Mouse (Mus musculus) frontal cortex, postnatal 36 days (tissue): Measurements from ENCODE around the gene Mmp23.
"Not testable (repeated sequence)": the region's sequence is repeated elsewhere in the genome, so short reads cannot be mapped to it uniquely, and the experiment has no call there.

Experiments
- DNase-seq, 2 experiments: peaks; one replicate each; pipeline ENCODE4 v3.0.0; 2022; ENCODE audit warnings: low spot score in 2 of 2

Gene Mmp23

DNA sequence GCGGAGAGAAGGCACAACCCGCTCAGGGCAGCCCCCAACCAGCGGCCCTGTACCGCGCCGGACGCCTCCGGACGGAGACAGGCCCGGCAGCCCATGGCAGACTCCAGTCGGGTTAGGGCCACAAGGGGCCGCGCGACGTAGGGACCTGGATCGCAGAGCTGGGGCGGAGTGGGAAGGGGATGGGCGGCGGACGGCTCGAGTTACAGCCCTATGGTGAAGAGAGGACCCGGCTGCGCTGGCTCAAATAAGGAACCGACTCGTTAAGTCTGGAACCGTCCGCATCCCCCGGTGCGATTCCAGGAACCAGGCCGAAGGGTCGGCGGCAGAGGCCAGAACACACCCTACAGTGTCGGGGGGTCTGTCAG lies at the start of gene Mmp23:
Gene Mmp23 (minus strand): TSS at position 299 of the 365 bp plus-strand sequence.
- no peak for DNase-seq

DNA sequence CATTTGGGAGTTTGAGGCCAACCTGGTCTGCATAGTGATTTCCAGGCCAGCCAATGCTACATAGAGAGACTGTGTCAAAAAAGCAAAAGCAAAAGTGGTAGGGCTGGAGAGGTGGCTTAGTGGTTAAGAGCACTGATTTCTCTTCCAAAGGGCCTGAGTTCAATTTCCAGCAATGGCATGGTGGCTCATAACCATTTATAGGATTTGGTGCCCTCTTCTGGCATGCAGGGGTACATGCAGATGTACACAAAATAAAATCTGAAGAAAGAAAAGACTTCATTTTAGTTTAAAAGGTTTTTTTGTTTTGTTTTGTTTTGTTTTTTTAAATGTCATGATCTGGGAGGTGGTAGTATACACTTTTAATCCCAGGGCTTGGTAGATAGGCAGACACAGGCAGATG lies 47.2 kb upstream of the Mmp23 start:
- DNase-seq = no peak

DNA sequence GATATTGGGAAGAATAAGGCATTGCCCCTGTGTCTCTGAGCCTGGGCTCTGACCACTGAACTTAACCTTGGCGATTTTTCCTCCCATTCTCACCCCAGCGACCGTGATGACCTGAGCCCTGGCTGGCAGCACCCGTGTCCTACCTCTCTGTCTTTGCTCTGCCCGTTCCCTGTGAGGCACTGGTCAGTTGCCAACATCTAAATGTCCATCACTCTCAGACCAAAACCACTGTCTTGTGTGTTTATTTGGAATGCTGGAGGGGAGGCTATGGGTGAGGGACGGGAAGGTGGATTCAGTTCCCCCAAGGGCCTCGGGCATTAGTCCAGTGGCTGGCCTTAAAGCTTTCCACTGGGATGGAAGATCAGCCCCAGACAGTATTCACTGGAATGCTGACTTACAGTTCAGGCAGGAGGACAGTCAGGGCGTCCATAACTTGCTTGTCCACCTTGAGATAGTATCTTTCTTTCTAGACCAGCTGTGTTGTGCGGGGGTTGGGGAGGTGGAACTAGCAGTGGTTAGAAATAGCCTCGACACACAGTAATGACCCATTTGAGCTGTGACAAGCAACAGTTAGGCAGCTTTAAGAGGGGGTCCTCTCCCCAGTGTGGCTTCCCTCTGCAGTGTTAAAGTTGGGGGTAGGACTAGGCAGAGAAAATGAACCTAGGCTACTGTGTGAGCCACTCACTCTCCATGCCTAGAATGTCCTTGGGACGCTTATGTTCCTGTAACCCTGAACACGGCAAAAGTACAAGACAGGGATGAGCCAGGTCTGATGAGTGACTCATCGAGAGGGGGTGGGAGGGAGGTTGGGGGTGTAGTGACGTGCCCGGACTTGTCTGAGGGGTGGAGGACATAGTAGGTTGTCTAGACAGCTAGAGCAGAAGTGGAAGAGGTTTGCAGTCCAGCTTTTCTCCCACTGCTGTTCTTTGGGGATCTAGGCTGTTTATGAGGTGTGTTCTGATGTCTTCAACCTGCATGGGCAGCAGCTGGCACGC lies 43.4 kb upstream of the Mmp23 start:
- DNase-seq = no peak

DNA sequence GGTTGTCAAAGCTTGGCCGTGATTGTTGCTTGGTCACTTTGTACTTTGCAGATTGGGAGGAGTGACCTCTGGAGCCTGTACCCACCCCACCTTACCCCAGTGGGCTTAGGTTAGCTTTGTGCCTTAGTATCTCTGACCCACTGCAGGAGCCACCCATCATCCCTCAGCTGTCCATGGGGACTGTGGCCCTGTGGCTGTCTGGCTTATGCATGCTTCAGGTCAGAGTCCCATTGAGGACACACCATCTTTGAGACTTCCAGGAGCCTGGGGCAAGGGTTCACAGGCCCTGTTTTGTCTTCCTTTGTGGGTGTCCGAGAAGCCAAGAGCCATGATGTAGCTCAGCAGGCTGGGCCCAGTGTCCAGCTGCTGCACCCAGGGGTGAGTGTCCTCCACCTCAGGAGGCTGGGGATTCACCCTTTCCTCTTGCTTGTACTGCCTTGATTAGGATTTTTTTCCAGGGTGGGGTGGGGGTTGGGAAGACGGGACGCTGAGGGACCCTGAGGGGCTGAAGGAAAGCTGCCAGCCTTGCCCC lies 42.4 kb upstream of the Mmp23 start:
- peak in 1 of 2 experiments; percentile 7 for DNase-seq

DNA sequence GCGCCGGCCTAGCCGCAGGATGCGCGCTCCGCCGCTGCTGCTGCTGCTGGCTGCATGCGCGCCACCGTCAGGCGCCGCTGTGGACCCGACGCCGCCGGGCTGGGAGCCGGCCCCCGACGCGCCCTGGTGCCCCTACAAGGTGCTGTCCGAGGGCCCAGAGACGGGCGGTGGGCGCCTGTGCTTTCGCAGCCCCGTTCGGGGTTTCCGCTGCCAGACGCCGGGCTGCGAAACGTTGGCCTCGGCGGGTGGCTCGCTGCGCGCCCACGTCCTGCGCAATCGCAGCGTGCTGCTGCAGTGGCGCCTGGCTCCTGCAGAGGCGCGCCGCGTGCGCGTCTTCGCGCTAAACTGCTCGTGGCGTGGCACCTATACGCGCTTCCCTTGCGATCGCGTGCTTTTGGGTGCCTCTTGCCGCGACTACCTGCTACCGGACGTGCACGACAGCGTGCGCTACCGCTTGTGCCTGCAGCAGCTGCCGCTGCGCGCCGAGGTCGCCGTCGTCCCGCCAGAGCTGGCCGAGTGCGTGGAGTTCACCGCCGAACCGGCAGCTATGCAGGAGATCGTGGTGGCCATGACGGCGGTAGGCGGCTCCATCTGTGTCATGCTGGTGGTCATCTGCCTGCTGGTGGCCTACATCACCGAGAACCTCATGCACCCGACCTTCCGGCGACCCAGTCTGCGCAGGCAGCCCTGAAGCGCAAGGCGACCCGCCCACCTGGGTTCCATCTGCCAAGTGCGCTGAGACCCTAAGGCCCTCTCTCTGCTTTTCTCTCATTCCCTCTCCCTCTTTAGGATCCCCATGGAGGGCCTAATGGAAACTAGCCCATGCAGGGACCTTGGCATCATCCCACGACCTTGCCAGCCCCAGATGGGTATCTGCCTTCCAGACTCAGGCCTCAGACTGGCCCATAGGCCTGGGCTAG lies 41.6 kb upstream of the Mmp23 start:
- peak; percentile 79 to 87 for DNase-seq

DNA sequence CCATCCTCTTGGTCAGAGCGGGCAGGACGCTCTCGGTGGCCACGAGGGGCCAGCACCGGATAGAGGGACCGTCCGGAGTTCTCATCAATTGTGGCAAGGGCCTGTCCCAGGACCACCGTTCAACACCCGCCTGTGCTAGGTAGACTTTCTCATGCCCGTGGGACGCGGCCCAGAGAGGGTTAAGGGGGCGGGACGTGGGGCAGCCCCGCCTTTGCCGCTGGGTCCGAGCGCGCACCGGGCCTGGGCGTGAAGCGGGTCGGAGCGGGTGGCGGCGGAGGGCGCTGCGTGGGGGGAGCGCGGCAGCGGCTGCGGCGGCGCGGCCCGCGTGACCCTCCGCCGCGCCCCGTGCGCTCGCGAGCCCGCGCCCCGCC lies 40.9 kb upstream of the Mmp23 start, which contains the start of gene Fndc10:
Gene Fndc10 (plus strand): TSS at position 232 of the 371 bp plus-strand sequence.
- peak; percentile 74 to 77 for DNase-seq

DNA sequence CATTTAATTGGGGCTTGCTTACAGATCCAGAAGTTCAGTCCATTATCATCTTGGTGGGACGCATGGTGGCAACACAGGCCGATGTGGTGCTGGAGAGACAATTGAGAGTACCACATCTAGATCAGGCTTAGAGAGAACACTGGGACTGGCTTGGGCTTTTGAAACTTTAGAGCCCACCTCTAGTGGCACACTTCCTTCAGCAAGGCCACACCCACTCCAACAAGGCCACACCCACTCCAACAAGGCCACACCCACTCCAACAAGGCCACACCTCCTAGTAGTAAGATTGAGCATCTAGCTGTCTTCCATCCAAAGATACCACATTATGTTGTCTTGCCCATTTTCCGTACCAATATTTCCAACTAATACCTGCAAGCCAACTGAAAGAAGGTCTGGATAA lies 39.2 kb upstream of the Mmp23 start:
- DNase-seq = no peak

DNA sequence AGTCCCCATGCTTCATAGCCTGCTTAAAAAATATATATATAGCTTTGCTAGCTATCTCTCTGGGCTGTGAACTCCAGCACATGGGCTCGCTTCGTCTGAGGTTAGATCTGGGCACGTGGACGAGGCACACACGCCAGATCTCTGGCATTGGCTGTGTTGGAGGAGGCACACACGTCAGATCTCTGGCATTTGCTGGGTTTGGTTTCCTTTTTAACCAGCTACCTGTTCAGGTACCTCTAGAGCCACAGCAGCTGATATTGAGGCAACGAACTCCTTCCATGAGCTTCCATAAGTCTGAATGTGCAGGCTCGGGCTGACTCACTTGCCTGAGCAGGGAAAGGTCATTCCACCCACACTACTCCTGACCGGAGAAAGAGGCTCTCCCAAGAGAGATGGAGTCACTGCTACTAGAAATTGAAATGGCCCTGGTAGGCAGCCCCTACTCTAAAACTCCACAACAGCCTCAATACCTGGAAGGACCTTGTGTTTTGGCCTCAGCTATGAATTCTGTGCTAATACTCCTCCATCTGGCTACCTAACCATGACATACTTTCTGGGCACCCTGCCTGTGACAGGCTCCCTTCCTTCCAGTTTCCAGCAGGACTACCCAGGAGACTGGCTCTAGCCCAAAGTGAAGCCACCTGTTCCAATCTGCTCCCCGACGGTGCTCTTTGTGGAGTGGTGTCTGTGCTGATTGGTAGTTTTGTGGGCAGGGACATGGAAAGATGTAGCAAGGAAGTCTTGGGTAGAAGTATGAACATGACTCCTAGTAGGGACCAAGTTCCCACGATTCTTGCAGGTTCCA lies 37.6 kb upstream of the Mmp23 start:
- DNase-seq = no peak

DNA sequence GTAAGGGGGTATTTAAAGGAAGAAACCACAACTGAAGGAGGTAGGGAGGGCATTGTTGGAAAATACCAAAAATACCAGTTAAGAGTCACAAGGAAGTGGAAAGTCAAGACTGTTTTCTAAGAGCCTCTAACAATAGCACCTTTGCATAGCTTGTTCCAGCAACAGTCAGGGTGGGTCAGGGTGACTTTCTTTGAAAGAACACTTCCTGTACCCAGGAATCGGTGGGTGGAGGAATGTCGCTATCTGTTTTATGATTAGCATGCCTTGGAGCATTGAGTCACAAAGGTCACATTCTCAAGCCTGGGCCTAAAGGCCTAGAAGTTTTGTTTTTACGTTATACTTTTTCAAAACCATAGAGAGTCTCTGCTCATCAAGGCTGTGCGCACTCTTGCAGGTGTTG lies 34.6 kb upstream of the Mmp23 start:
- DNase-seq = not testable (repeated sequence)

DNA sequence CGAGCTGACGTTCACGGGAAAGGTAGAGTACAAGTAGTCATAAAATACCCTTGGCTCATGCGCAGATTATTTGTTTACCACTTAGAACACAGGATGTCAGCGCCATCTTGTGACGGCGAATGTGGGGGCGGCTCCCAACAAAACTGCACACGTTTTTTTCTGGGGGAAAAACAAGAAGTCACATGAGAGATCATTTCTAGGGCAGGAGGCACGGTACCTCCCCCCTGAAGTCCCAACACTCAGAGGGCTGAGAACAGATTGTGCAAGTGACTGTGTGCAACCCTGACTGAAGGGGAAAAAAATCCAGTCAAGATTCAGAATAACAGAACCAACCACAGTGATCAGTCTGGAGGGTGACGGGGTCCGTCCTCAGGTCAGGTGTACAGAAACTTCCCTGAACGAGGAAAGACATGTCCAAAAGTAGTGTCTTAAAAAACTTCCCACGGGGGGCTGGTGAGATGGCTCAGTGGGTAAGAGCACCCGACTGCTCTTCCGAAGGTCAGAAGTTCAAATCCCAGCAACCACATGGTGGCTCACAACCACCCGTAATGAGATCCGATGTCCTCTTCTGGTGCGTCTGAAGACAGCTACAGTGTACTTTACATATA lies 30.6 kb upstream of the Mmp23 start:
- DNase-seq = not testable (repeated sequence)

DNA sequence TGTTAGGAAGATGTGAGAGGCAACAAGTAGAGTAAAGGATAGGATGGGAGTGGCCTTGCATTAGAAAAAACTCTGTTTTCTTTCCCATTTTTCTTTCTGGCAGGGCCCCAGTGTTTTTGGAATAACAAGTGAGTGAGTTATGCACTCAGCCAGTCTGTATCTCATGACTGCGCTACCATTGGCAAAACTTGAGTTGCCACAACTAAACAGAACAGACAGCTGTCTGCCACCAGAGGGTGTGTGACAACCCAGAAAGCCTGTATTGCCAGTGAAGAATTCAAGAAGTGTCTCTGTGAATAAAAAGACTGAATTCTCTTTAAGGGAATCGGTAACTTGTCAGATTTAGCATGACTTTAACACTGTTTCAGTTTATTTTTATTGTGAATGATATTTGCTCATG lies 22.8 kb upstream of the Mmp23 start:
- DNase-seq = no peak

DNA sequence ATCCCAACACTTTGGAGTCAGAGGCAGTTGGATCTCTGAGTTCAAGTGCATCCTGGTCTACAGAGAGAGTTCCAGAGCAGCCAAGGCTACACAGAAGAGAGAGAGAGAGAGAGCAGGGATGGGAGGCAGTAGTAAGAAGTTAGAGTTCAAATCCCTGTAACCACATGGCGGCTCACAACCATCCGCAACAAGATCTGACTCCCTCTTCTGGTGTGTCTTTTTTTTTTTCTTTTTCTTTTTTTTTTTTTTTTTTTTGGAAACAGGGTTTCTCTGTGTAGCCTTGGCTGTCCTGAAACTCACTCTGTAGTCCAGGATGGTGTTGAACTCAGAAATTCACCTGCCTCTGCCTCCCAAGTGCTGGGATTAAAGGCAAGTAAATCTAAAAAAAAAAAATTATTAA lies 18.9 kb upstream of the Mmp23 start:
- DNase-seq = no peak

DNA sequence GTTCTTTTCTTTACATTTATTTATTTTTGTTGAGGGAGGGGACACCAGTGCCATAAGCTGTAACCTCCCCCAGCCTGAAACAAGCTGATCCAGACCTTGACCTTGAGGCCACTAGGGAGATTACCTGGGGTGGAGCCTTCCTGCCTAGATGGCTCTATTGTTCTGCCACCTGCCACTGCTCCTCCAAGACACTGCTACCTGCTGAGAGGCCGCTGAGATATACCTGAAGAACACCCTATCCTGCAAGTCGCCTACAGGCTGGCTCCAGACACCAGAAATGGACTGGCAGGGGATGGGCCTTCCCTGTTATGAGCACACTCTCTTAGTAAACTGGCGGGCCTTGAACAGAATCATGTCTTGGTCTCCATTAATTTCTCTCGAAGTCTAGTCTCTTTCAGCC lies 17.1 kb upstream of the Mmp23 start:
- not testable (repeated sequence) for DNase-seq

DNA sequence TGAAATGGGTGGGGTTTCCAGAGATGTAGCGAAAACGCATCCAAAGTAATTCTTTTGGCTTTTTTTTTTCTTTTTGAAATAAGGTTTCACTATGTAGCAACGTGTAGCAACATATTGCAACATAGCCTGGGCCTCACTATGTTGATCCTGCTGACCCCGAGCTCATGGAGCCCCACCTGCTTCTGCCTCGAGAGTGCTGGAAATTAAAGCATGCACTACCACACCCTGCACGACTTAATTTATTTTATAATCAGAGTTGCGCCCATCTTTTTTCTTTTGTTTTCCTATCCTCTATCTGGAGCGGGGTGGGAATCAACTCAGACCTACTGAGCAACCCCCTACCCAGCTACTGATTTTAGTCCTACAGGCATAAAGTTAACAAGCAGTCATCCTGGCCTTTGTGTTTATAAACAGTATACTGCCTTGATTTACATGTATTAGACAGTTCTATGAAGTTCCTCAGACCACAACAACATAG lies 16.5 kb upstream of the Mmp23 start:
- no peak for DNase-seq

DNA sequence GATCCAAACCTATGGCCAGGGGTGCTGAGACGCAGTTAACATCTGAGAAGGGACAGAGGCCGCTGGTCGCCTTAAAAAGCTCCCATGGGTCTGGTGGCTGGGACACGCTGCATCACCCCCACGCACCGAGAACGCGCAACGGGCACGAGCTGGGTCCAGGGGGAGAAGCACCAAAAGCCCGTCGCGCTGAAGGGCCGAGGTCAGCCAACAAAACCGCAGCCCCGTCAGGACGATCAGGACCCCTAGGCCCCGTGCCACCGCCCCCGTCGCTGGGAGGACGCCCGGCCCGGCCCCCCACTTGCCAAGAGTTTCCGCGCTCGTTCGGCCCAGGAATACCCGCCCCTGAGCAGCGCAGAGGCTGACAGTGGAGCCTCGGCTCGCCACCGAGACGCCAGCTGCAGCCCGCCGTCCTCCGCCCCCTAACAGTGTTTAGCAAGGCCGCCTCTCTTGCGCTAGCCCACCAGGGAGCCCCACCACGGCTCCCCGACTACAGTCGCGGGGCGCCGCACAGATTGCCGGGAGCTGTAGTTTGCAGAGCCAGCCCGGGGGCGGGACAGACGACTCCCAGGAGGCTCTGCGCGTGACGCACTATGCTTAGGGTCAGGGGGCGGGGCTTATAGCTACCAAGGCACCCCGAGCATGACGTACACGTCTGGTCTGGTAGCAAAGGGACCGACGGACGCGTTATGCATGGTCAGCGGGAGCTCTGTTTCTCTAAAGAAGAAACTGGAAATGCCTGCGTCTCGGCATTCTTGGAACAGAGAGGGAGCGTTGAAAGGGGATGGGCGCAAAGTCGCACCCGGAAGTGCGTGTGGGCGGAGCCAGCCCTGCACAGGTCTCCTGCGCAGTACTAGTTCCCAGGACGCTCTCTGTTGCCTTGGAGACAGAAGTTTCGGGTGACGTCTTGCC lies 15.8 kb upstream of the Mmp23 start, which contains the start of gene Mib2:
Gene Mib2 (minus strand): TSS at position 510 of the 909 bp plus-strand sequence.
- DNase-seq = peak; percentile 99

DNA sequence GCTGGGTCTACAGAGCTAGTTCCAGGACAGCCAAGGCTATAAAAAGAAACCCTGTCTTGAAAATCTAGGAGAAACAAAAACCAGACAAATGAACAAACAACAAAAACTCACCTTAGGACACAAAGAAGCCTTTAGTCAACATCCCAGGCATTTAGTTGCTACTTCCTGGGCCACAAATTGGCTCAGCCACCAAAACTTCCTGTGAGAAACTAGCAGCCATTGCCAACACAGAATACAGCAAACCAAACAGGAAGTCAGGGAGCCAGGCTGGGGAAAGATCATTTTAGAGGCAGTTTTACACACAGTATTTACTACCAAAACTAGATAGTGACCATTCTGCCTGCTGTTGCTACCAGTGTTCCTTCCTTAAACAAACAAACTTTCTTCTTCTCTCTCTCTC lies 13.7 kb upstream of the Mmp23 start:
- no peak for DNase-seq

DNA sequence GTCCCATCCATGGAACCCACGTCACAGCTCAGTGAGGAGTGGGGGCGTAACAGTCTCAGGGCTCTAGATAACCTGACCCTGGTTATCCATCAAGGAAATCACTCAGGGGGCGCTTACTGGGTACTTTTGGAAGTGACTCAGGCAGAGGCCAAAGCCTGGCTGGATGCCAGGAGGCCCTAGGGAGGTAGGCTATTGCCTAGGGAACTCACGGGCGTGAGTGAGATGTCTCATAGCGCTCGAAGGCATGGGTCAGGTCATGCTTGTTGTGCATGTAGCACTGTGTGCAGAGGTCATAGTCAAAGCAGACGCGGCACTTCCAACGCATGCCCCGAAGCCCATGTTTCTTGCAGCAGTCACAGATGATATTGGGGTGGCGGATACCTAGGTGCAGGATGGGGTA lies 7.5 kb upstream of the Mmp23 start:
- no peak for DNase-seq

DNA sequence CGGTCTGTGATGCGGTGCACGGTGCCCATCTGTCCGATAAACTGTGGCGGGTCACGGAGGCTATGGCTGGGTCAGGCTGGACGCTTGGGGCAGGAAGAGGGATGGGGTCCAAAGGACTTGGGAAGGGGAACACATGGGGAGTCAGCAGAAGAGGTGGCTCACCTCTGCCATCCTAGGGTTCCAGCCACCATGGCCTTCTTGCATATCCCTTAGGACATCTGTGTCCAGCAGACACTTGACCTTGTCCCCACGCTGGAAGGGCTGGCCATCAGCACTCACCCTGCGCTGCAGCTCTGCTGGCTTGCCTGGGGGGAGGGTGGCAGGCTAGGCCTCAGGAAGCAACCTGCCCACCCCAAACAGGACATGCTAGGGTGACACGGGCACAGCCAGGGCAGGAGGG lies 5.8 kb upstream of the Mmp23 start:
- DNase-seq = no peak

DNA sequence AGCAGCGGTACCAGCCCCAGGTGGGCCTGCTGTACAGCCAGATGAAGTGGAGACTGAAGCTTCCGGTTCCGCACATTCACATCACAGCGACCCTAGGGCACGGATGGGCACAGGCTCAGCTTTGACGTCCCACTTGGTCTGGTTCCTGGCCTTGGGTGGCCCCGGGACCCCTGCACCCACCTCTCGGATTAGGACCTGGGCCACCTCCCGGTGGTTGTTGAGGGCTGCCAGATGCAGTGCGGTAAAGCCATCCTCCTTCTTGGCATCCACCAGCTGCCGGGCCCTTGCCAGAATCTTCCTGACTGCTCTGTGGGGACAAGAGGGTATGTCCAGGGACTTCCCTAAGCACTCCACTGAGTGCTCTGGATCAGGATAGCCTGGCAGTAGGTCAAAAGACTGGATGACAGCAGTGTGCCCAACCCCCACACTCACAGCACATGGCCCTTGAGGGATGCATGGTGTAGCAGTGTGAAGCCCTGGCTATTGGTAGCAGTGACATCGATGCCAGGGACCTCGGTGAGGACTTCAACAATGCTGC lies 3.1 kb upstream of the Mmp23 start:
- DNase-seq = no peak
